Mouse (Mus musculus) kidney, adult 10 weeks (tissue): ENCODE results near the gene Tcte1. TPM values are rescaled to one million over a fixed set of nuclear protein-coding genes. Genes with fewer than 3 reads are reported as not detected.

Experiments used
- polyA plus RNA-seq: library from polyadenylated mRNA; stranded (reverse); fragments of 350-450 nt; fragmentation: Illumina TruSeq; extraction: RNeasy Lipid Tissue Mini Kit (QIAGEN cat#74804); gene quantifications from one replicate; pipeline ENCODE4 v1.2.3, GENCODE M21; 2014; ENCODE audit warnings: low read depth, low replicate concordance

The Tcte1 gene
- polyA plus RNA-seq = not detected

GRCm38 (mm10) chr17:45523263-45523662 lies at the start of gene Tcte1:
Gene Tcte1, plus strand, starts transcription at chr17:45523434.

DNA sequence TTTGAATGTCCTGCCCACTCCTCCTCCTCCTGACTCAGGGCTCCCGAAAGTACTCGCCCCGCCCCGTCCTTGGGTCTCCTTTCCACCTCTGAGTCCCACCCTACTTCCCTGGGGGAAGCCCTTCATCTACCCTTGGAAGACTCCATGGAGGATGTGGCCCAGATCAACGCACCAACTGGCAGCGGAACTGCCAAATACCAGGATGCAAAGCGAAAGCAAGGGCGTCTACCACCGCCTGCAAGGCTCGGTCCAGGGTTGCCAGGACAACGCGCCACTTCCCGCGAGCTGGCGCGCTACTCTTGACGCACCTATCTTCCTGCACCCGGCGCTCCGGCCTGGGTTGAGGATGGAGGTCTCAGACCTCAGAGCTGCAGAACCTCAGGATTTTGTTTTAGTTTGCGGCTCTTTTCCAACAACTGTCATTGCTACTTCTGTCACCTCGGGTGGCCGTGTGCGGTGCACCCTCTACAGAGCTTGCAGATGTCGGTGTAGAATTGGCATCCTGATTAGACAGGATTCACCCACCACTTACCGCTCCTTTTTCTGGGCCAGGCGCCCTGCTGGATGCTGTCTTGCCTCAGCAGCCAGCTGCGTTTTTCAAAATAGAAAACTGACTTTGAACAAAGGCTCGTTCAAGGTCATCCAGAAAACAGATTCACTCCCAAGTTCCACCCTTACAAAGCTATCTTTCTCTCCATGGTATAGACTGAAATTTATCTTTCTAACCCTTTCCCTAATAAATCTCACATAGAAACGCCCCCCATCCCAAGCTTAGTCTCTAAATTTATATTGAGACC lies 48.4 kb upstream of the Tcte1 start, which contains the start of gene Spats1:
Spats1 (minus strand) TSS at position 747 of the 797 bp plus-strand sequence.

GRCm38 (mm10) chr17:45506700-45507189 lies 16.5 kb upstream of the Tcte1 start, which contains the start of gene Aars2:
Gene Aars2, plus strand, starts transcription at chr17:45506841.

GRCm38 (mm10) chr17:45549617-45550181 lies 26.5 kb downstream of the Tcte1 start, which contains the start of gene Tmem151b:
Gene Tmem151b, minus strand, starts transcription at chr17:45549677.

DNA sequence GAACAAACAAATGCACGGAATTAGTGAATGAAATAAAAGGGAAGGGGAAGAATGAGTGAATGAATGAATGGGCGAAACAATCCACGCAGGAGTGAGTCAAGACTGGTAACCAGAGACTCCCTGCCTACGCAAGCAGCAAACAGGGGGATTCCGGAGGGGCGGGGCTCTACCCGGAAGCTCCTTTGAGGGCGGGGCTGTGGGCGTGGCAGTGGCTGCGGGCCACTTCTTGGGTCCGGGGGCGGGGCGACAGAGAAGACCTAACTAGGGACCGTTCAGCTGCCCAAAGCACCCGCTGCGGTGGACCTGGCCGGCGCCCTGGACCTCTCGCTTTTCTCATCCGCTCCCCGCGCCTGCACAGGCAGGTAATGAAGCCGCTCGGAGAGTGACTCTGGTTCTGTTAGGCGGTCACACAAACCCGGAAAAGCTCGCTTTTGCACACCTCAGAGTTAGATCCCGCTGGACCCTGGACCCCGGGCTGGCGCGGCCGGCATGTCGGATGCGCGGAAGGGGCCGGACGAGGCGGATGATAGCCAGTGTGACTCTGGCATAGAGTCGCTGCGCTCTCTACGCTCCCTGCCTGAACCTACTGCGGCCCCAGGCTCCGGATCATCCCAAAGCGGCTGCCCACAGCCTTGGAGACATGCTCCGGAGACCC lies 32.3 kb downstream of the Tcte1 start, which contains the start of gene Nfkbie:
Nfkbie (plus strand) TSS at position 252 of the 655 bp plus-strand sequence.

DNA sequence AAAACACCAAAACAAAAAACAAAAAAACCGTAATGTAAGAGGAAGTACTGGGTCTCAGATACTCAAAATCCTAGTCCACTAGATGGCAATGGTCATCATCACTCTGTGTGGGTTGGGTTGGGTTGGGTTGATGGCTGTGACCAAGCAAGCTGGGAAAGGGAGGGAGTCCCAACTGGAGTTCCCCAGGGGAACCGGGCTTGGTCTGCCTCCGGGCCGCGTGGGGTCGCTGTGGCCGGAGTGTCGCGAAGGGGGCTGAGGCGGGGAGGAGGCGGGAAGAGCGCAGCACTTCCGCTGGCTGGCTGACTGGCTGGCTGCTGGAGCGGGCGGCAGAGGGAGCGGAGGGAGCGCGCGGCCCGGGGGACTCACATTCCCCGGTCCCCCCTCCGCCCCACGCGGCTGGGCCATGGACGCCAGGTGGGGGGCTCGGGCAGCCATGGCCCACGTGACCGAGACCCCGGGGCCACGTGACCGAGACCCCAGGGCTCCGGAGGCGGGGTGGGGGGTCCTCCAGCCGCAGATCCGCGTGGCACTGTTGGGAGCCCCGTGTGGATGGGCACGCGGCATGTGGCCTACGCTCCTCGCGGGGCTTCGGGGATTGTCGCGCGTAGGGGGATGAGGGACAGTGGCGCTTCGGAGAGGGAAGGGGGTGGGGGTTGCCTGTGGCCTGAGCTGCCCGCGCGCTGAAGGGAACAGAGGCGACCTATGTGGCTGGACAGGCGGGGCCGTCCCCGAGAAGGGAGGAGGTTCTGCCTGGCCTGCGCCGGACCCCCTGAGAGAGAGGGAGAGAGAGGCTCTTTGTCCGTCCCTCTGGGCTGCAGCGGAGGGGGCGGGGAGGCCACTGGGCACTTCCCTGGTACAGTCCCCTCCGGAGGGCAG lies 40.7 kb downstream of the Tcte1 start, which contains the start of gene Slc35b2:
Slc35b2 (plus strand) TSS at position 220 of the 876 bp plus-strand sequence.

GRCm38 (mm10) chr17:45573087-45573779 lies 50.0 kb downstream of the Tcte1 start, which contains the start of gene Hsp90ab1:
Gene Hsp90ab1, minus strand, starts transcription at chr17:45573271.

Other genes with a start within 250 kb of the Tcte1 start
- gene Cdc5l, start 89.7 kb upstream of the Tcte1 start, polyA plus RNA-seq = 60.0 TPM
- not detected for gene Spats1, start 48.0 kb upstream of the Tcte1 start, polyA plus RNA-seq
- 0.40 TPM for gene Aars2, start 16.6 kb upstream of the Tcte1 start, polyA plus RNA-seq
- 0.20 TPM for gene Tmem151b, start 26.2 kb downstream of the Tcte1 start, polyA plus RNA-seq
- gene Nfkbie, start 32.3 kb downstream of the Tcte1 start, polyA plus RNA-seq = 0.89 TPM
- gene Slc35b2, start 40.4 kb downstream of the Tcte1 start, polyA plus RNA-seq = 2.0 TPM
- gene Hsp90ab1, start 49.8 kb downstream of the Tcte1 start, polyA plus RNA-seq = 1,437 TPM
- 5.0 TPM for gene Slc29a1, start 76.2 kb downstream of the Tcte1 start, polyA plus RNA-seq
- 1.3 TPM for gene Mymx, start 78.7 kb downstream of the Tcte1 start, polyA plus RNA-seq
- gene Capn11, start 135.9 kb downstream of the Tcte1 start, polyA plus RNA-seq = 0.16 TPM
- gene Mrpl14, start 162.9 kb downstream of the Tcte1 start, polyA plus RNA-seq = 2.0 TPM
- gene Tmem63b, start 163.5 kb downstream of the Tcte1 start, polyA plus RNA-seq = 9.3 TPM
- gene 1600014C23Rik, start 210.4 kb downstream of the Tcte1 start, polyA plus RNA-seq = not detected